Mouse (Mus musculus) thymus, adult 2 months (tissue): ENCODE results near the gene Sigmar1.
"Not testable (repeated sequence)": the region's sequence is repeated elsewhere in the genome, so short reads cannot be mapped to it uniquely, and the experiment has no call there.

ENCODE experiments used
- CTCF ChIP-seq: fragments of 200-500 bp; IDR thresholded peaks from 2 replicates; pipeline ENCODE4 v1.5.1; 2012; ENCODE audit warnings: mild to moderate bottlenecking, control low read depth, low read length, moderate library complexity, borderline replicate concordance; ENCODE audit not compliant: control insufficient read depth, poor library complexity, insufficient read depth; ENCODE audit errors: extremely low read depth
- POLR2A ChIP-seq: fragments of 200-500 bp; IDR thresholded peaks from 2 replicates; pipeline ENCODE4 v1.6.1; 2012; ENCODE audit warnings: mild to moderate bottlenecking, low read length, control low read depth, moderate library complexity; ENCODE audit not compliant: control insufficient read depth, poor library complexity, insufficient read depth; ENCODE audit errors: extremely low read depth

DNA sequence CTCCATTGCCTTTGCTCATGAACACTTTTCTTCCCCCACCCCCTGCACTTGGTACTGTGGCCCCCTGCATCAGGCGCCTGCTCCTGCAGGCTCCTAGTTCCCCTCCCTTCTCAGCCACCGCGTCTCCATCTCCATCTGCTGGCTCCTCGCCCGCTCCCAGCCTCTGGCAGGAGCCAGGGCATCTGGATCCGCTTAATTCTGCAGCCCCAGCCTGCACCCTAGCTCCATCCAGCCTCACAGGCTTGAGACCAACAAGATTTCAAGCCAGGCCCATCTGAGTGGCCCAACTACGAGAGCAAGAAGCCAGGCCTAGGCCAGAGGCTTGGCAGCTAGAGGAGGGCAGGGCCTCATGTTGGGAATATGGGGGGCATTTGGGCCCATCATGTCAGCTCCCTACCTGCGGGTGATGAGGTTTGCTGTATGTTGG, 6.7 kb upstream of the Sigmar1 start:
- not testable (repeated sequence) for TF ChIP-seq CTCF, POLR2A
